Mouse (Mus musculus): ENCODE results near the gene Ikzf2. TPM values are rescaled to one million over a fixed set of nuclear protein-coding genes. Genes with fewer than 3 reads are reported as not detected.

The Ikzf2 gene
- polyA plus RNA-seq (2014; fragmentation: Nextera tagmentation; extraction: Ambion mirVana) = 3.4 and 3.7 TPM in 2 replicates

DNA sequence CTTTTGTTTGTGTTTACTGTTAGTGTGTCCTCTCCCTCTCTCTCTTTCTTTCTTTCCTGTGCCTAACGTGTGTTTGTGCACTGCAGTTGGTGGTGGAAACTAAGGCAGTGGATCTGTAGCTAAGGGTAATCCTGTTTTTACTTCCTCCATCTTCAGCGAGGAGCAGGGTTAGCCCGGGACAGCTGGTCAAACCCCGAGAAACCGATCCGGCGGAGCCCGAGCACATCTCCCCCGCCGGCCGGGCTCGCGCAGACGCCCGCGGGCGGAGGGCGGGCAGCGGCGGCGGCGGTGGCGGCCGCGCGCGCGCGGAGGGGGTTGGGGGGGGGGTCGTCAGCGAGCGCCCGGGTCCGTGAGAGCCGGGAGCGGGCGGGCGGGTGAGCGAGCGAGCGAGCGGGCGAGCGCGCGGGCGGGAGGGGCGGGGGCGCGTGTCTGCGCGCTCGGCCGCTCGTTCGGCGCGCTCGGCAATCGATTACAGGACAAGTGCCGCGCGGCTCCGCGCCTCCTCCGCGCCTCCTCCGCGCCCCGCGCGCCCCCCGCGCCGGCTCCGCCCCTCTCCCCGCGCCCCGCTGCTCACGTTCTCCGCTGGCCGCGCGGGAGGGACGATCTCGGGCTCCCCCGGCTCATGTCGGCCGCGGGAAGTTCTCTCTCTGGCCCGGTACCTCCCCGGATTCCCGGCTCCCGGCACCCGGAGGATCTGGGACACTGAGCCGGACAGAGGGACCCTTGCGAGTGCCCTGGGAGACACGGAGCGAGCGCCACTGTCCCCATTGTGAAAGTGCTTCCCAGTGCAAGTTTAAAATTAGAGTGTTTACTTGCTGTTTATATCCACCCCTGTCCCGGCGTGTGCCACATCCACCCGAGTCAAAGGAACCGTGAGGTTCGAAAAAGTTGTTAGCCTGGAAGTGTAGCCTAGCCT lies at the start of gene Ikzf2:
Gene Ikzf2, minus strand, starts transcription at position 170 of the 916 bp plus-strand sequence.
- ATAC-seq (ENCODE audit: insufficient read depth, low FRiP score, low TSS enrichment) (peak; percentile 89), DNase-seq (ENCODE audit: low spot score) (peak; percentile 89)
- peak within 1 kb of the TSS; percentile 73 for H3K4me2 ChIP-seq (ENCODE audit: low read depth)
- no peaks in the 10 kb centered on the region for H3K4me1 ChIP-seq (ENCODE audit: control insufficient read depth, insufficient read depth, low read length)
- peak within 1 kb of the TSS; percentile 76 for H3K9ac ChIP-seq (ENCODE audit: low read length)
- H3K27me3 ChIP-seq (ENCODE audit: control insufficient read depth, insufficient read depth, low read length) = no peaks in the 10 kb centered on the region
- H3K9me3 ChIP-seq (ENCODE audit: control insufficient read depth, low read length) = no peaks in the 10 kb centered on the region
- H3K36me3 ChIP-seq (ENCODE audit: control insufficient read depth, insufficient read depth, low read length) = no peaks in the 10 kb centered on the region
- WGBS = under 1% methylated on average over 65 of the region's 105 CpGs
- peak within 1 kb of the TSS; percentile 76 for H3K27ac ChIP-seq (ENCODE audit: low read depth, low read length)
- H3K4me3 ChIP-seq (ENCODE audit: low read depth, low read length) = peak within 1 kb of the TSS; percentile 70

DNA sequence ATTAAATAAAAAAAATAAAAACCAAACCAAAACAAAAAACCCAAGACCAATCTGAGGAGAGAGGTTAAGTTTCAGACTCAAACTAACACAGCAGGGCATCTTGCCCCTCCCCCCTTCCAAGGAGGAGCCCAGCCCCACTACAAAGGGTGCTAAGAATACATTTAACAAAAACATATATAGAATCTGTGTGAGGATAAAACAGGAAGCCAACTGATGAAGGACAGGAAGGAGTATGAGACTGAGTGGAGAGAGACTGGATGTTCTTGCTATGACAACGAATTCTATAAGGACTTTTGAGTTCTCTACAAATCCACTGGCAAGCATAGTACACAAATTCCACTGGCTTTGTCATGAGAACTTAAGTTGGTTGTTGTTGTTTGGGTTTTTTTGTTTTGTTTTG lies 42.7 kb upstream of the Ikzf2 start:
- Histone ChIP-seq H3K9me3 (ENCODE audit: control insufficient read depth, low read length) (no peaks in the 10 kb centered on the region), H3K9ac (ENCODE audit: low read length) (no peak overlapping the region), H3K27me3 (ENCODE audit: control insufficient read depth, insufficient read depth, low read length) (no peaks in the 10 kb centered on the region), H3K4me2 (ENCODE audit: low read depth) (no peak overlapping the region), H3K4me3 (ENCODE audit: low read depth, low read length) (no peak overlapping the region), H3K4me1 (ENCODE audit: control insufficient read depth, insufficient read depth, low read length) (0 out of 2 replicates have a peak, but pooled peaks cover 3% of the 10 kb centered on the region), H3K27ac (ENCODE audit: low read depth, low read length) (no peak overlapping the region), H3K36me3 (ENCODE audit: control insufficient read depth, insufficient read depth, low read length) (no peaks in the 10 kb centered on the region)
- 60% methylated on average over 1 of the region's 1 CpGs for WGBS
- DNase-seq (ENCODE audit: low spot score) (no peak), ATAC-seq (ENCODE audit: insufficient read depth, low FRiP score, low TSS enrichment) (no peak)

DNA sequence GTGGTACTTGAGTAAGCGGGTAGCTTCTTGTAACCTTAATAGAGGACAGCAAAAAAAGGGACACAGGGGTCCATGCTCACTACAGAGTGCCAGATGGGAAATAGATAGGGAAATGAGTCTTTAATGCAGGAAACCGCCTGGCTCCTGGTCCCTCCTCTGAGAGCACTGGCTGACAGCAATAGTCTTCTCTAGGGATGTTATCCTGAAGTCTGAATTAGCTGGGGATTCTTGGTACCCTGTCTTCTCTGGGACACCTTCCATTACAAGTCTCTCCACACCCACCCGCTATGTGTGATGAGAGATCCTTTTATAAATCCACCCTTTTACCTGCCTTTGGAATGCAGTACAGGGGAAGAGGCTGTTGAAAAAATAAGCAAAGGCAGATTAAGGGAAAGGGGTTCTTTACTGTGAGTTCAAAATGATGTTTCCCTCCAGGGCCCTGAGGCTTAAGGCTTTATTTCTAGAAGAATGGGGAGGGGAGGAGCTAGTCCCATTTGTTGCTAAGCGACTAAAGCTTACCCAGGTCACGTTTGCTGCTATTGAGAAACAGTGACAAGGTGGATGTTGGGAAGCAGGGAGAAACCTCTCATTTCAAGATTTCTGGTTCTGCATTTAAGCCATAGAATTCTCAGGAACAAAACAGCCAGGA lies 42.1 kb upstream of the Ikzf2 start:
- 33% methylated on average over 5 of the region's 5 CpGs for WGBS
- DNase-seq (ENCODE audit: low spot score) (peak; percentile 21), ATAC-seq (ENCODE audit: insufficient read depth, low FRiP score, low TSS enrichment) (peak; percentile 63; the same call in 1 of the 2 replicates)
- H3K9ac ChIP-seq (ENCODE audit: low read length) = no peak overlapping the region
- no peak overlapping the region for H3K27ac ChIP-seq (ENCODE audit: low read depth, low read length)
- H3K4me2 ChIP-seq (ENCODE audit: low read depth) = no peak overlapping the region
- H3K27me3 ChIP-seq (ENCODE audit: control insufficient read depth, insufficient read depth, low read length) = no peaks in the 10 kb centered on the region
- no peaks in the 10 kb centered on the region for H3K9me3 ChIP-seq (ENCODE audit: control insufficient read depth, low read length)
- no peaks in the 10 kb centered on the region for H3K36me3 ChIP-seq (ENCODE audit: control insufficient read depth, insufficient read depth, low read length)
- H3K4me1 ChIP-seq (ENCODE audit: control insufficient read depth, insufficient read depth, low read length) = 0 out of 2 replicates have a peak, but pooled peaks cover 3% of the 10 kb centered on the region
- H3K4me3 ChIP-seq (ENCODE audit: low read depth, low read length) = no peak overlapping the region

DNA sequence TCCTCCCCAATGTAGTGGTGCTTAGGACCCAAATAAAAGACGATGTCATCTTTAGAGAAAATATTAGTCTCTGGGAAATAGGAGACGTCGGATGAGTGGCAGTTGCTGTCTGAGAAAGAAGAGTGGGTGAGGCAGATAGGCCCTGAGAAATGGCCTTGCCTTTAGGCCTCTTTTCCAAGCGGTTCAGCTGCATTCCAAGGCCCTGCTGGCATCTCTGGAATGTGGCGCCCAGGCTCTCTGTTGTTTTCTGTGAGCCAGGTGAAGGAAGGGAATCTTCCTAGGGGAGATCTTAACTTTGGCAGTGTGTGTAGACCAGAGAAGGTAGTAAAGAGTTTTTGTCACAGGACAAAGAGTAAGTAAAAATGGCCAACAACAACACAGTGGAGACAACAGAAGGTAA lies 40.9 kb upstream of the Ikzf2 start:
- ATAC-seq (ENCODE audit: insufficient read depth, low FRiP score, low TSS enrichment) (no peak), DNase-seq (ENCODE audit: low spot score) (no peak)
- Histone ChIP-seq H3K9ac (ENCODE audit: low read length) (no peak overlapping the region), H3K27me3 (ENCODE audit: control insufficient read depth, insufficient read depth, low read length) (no peaks in the 10 kb centered on the region), H3K27ac (ENCODE audit: low read depth, low read length) (no peak overlapping the region), H3K4me3 (ENCODE audit: low read depth, low read length) (no peak overlapping the region), H3K4me1 (ENCODE audit: control insufficient read depth, insufficient read depth, low read length) (0 out of 2 replicates have a peak, but pooled peaks cover 3% of the 10 kb centered on the region), H3K36me3 (ENCODE audit: control insufficient read depth, insufficient read depth, low read length) (no peaks in the 10 kb centered on the region), H3K4me2 (ENCODE audit: low read depth) (no peak overlapping the region), H3K9me3 (ENCODE audit: control insufficient read depth, low read length) (no peaks in the 10 kb centered on the region)
- 47% methylated on average over 5 of the region's 5 CpGs for WGBS

DNA sequence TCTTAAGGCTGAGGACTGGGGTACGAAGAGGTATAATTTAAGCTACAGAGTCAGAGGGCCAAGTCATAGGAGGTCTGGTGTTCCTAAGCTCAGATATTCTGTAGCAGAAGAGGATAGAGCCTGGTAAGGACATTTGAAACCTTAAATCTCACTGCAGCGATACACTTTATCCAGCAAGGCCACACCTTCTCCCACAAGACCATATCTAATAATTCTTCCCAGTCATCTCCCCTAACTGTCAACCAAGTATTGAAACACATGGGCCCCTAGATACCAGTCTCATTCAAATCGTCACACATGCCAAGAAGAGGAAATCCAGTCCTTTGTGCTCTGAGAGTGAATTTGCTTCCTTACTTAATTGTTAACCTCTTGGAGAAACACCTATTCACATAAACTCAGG lies 30.1 kb upstream of the Ikzf2 start:
- DNase-seq (ENCODE audit: low spot score) (no peak), ATAC-seq (ENCODE audit: insufficient read depth, low FRiP score, low TSS enrichment) (no peak)
- Histone ChIP-seq H3K9me3 (ENCODE audit: control insufficient read depth, low read length) (no peaks in the 10 kb centered on the region), H3K9ac (ENCODE audit: low read length) (no peak overlapping the region), H3K4me1 (ENCODE audit: control insufficient read depth, insufficient read depth, low read length) (no peaks in the 10 kb centered on the region), H3K27me3 (ENCODE audit: control insufficient read depth, insufficient read depth, low read length) (no peaks in the 10 kb centered on the region), H3K36me3 (ENCODE audit: control insufficient read depth, insufficient read depth, low read length) (no peaks in the 10 kb centered on the region), H3K4me2 (ENCODE audit: low read depth) (no peak overlapping the region), H3K27ac (ENCODE audit: low read depth, low read length) (no peak overlapping the region), H3K4me3 (ENCODE audit: low read depth, low read length) (no peak overlapping the region)
- WGBS = 80% methylated on average over 3 of the region's 3 CpGs

DNA sequence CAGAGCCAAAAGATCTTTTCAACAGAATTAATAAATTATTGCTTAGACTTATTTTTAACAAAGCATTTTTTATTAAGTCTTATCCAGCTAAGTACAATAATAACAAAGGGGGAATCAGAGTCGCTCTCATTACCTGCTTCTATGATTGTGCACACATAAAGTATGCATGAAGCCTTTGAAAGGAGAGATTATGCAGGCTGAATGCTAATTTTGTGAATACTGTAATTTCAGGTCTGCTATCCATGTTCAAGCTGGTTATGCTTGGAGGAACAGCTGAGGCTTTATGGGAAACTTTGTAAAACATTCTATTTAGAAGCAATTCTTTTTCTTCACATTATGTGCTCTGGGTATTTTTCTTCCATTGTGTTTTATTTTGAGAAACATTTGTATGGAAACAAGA lies 21.5 kb upstream of the Ikzf2 start:
- Histone ChIP-seq H3K4me1 (ENCODE audit: control insufficient read depth, insufficient read depth, low read length) (no peaks in the 10 kb centered on the region), H3K27me3 (ENCODE audit: control insufficient read depth, insufficient read depth, low read length) (no peaks in the 10 kb centered on the region), H3K9ac (ENCODE audit: low read length) (no peak overlapping the region), H3K36me3 (ENCODE audit: control insufficient read depth, insufficient read depth, low read length) (no peaks in the 10 kb centered on the region), H3K9me3 (ENCODE audit: control insufficient read depth, low read length) (no peaks in the 10 kb centered on the region), H3K27ac (ENCODE audit: low read depth, low read length) (no peak overlapping the region), H3K4me3 (ENCODE audit: low read depth, low read length) (no peak overlapping the region), H3K4me2 (ENCODE audit: low read depth) (no peak overlapping the region)
- DNase-seq (ENCODE audit: low spot score) (no peak), ATAC-seq (ENCODE audit: insufficient read depth, low FRiP score, low TSS enrichment) (no peak)
- 87% methylated on average over 1 of the region's 1 CpGs for WGBS

DNA sequence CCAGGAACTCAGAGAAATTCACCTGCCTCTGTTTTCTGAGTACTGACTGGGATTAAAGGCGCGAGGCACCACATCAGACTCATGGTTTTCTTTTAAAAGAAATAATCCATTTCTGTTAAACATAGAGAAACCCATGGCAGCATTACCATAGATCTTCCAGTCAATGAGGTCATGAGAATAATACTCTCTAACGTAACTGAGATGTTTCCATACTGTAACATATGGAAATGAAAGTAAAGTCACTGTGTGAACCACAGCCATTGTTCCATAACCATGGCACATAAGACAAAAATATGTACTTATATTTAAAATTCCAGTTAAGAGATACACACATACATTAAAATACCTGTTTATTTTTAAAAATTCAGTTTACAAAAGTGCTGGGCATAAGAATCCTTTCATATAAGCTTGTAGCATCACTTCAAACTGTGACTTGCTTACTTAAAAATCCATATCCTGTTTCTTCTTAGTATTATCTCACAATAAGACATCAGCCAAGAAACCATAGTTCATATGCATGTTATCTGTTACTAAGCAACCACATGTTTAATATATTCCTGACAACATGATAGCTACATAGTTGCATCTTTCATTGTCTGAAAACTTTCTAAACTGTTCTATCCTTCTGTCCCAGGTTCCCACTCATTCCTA lies 16.6 kb upstream of the Ikzf2 start:
- Histone ChIP-seq H3K27ac (ENCODE audit: low read depth, low read length) (no peak overlapping the region), H3K4me2 (ENCODE audit: low read depth) (no peak overlapping the region), H3K9ac (ENCODE audit: low read length) (no peak overlapping the region), H3K4me1 (ENCODE audit: control insufficient read depth, insufficient read depth, low read length) (no peaks in the 10 kb centered on the region), H3K36me3 (ENCODE audit: control insufficient read depth, insufficient read depth, low read length) (no peaks in the 10 kb centered on the region), H3K9me3 (ENCODE audit: control insufficient read depth, low read length) (no peaks in the 10 kb centered on the region), H3K4me3 (ENCODE audit: low read depth, low read length) (no peak overlapping the region), H3K27me3 (ENCODE audit: control insufficient read depth, insufficient read depth, low read length) (no peaks in the 10 kb centered on the region)
- no peak for DNase-seq (ENCODE audit: low spot score)
- WGBS = 90% methylated on average over 3 of the region's 3 CpGs
- no peak for ATAC-seq (ENCODE audit: insufficient read depth, low FRiP score, low TSS enrichment)

DNA sequence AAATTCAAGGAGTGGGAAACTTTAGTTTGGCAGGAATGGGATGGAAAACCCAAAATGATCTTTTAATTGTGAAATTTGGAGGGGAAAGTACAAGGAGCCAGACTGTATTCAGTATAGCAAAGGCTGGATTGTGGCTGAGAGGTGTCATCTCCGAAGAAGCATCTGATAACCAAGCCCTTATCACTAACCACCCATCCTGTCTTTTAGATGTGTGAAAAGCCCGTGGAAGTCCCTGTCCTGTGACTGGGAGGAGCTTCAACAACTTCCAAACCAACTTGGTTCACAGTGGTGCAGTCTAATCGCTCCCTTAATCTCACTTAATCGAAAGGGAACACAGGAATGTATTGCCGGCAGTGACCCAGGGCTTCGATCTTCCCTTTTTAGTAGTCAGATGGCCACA lies 4.9 kb upstream of the Ikzf2 start:
- H3K4me3 ChIP-seq (ENCODE audit: low read depth, low read length) = no peak overlapping the region
- no peaks in the 10 kb centered on the region for H3K36me3 ChIP-seq (ENCODE audit: control insufficient read depth, insufficient read depth, low read length)
- no peak for ATAC-seq (ENCODE audit: insufficient read depth, low FRiP score, low TSS enrichment)
- WGBS = 83% methylated on average over 6 of the region's 6 CpGs
- H3K27ac ChIP-seq (ENCODE audit: low read depth, low read length) = no peak overlapping the region
- no peak overlapping the region for H3K4me2 ChIP-seq (ENCODE audit: low read depth)
- no peaks in the 10 kb centered on the region for H3K27me3 ChIP-seq (ENCODE audit: control insufficient read depth, insufficient read depth, low read length)
- no peaks in the 10 kb centered on the region for H3K4me1 ChIP-seq (ENCODE audit: control insufficient read depth, insufficient read depth, low read length)
- no peak for DNase-seq (ENCODE audit: low spot score)
- no peak overlapping the region for H3K9ac ChIP-seq (ENCODE audit: low read length)
- no peaks in the 10 kb centered on the region for H3K9me3 ChIP-seq (ENCODE audit: control insufficient read depth, low read length)
